Mouse (Mus musculus): Measurements from ENCODE around the gene Hsp90ab1.

GRCm38 (mm10) chr17:45544873-45545277 is 28.2 kb downstream of the Hsp90ab1 start:
- TF ChIP-seq POLR2A (IDR thresholded peaks at IDR 0.05; ENCODE audit: insufficient read length, low read depth) (no peak), MAX (IDR thresholded peaks at IDR 0.05; ENCODE audit: low read depth) (no peak)
